Mouse (Mus musculus) thymus, adult 2 months (tissue): ENCODE results near the gene Fam171a2.

ENCODE experiments used
- CTCF ChIP-seq: fragments of 200-500 bp; IDR thresholded peaks from 2 replicates; pipeline ENCODE4 v1.5.1; 2012; ENCODE audit warnings: mild to moderate bottlenecking, control low read depth, low read length, moderate library complexity, borderline replicate concordance; ENCODE audit not compliant: control insufficient read depth, poor library complexity, insufficient read depth; ENCODE audit errors: extremely low read depth
- POLR2A ChIP-seq: fragments of 200-500 bp; IDR thresholded peaks from 2 replicates; pipeline ENCODE4 v1.6.1; 2012; ENCODE audit warnings: mild to moderate bottlenecking, low read length, control low read depth, moderate library complexity; ENCODE audit not compliant: control insufficient read depth, poor library complexity, insufficient read depth; ENCODE audit errors: extremely low read depth

- TF ChIP-seq CTCF (no peak), POLR2A (no peak)
Measured at GRCm38 (mm10) chr11:102415034-102415802, 32.3 kb downstream of the Fam171a2 start.
